Mouse (Mus musculus) kidney, adult 2 months (tissue): ENCODE measurements around the gene Ncln.

Experiments used
- CTCF ChIP-seq: fragments of 200-500 bp; conservative IDR thresholded peaks from 2 replicates; pipeline ENCODE4 v1.5.1; 2011; ENCODE audit warnings: low read depth, mild to moderate bottlenecking, control low read depth, low read length, moderate library complexity, mixed read lengths; ENCODE audit not compliant: insufficient read depth, insufficient read length
- POLR2A ChIP-seq: fragments of 200-500 bp; IDR thresholded peaks from one replicate; pipeline ENCODE4 v1.6.1; 2011; ENCODE audit warnings: low read depth, low read length, control low read depth

- no peak for TF ChIP-seq CTCF
- no peak for TF ChIP-seq POLR2A
Observed at GRCm38 (mm10) chr10:81494260-81495041, 1.7 kb downstream of the Ncln start.
